Mouse (Mus musculus) frontal cortex, adult (tissue): ENCODE data around the gene 1700010B08Rik.
A peak's percentile ranks its signal among the peaks of the same experiment; 100 is the strongest.

ENCODE experiments used
- ATAC-seq: cut with Nextera tagmentation; 2 replicates; pipeline ENCODE4 v1.9.2; 2017; ENCODE audit warnings: mild to moderate bottlenecking, moderate library complexity, mixed read lengths; ENCODE audit not compliant: low TSS enrichment

1700010B08Rik gene

GRCm38 (mm10) chr2:173770620-173771019 is 51.4 kb downstream of the 1700010B08Rik start:
- ATAC-seq, result peak; percentile 69
